Mouse (Mus musculus): ENCODE measurements around the gene Spef1. TPM values are rescaled to one million over a fixed set of nuclear protein-coding genes. Genes with fewer than 3 reads are reported as not detected.

The Spef1 gene
- polyA plus RNA-seq, 1 experiment: 8.2 TPM

- Histone ChIP-seq H3K27me3 (ENCODE audit: control insufficient read depth, insufficient read depth, low read length) (no peaks in the 10 kb centered on the region), H3K36me3 (ENCODE audit: control insufficient read depth, insufficient read depth, low read length) (peaks cover 26% of the 10 kb centered on the region), H3K27ac (ENCODE audit: insufficient read depth, low read depth, low read length) (no peak overlapping the region), H3K4me1 (ENCODE audit: control insufficient read depth, insufficient read depth, insufficient read length, low read length) (no peaks in the 10 kb centered on the region), H3K4me3 (ENCODE audit: low read depth, low read length) (no peak overlapping the region)
- no peak for TF ChIP-seq CTCF (IDR thresholded peaks at IDR 0.05; ENCODE audit: extremely low read depth, insufficient read length, insufficient replicate concordance, low read depth, low read length)
- no peak for TF ChIP-seq POLR2A (IDR thresholded peaks at IDR 0.05; ENCODE audit: low read depth, low read length)
- WGBS: 89% methylated on average over 8 of the region's 8 CpGs
These were observed 38.5 kb downstream of the Spef1 start for GRCm38 (mm10) chr2:131148353-131149253.

- Histone ChIP-seq H3K4me3 (ENCODE audit: low read depth, low read length) (no peak overlapping the region), H3K36me3 (ENCODE audit: control insufficient read depth, insufficient read depth, low read length) (peaks cover 26% of the 10 kb centered on the region), H3K27me3 (ENCODE audit: control insufficient read depth, insufficient read depth, low read length) (no peaks in the 10 kb centered on the region), H3K27ac (ENCODE audit: insufficient read depth, low read depth, low read length) (no peak overlapping the region), H3K4me1 (ENCODE audit: control insufficient read depth, insufficient read depth, insufficient read length, low read length) (peaks cover 7% of the 10 kb centered on the region)
- TF ChIP-seq CTCF (IDR thresholded peaks at IDR 0.05; ENCODE audit: extremely low read depth, insufficient read length, insufficient replicate concordance, low read depth, low read length) (no peak), POLR2A (IDR thresholded peaks at IDR 0.05; ENCODE audit: low read depth, low read length) (no peak)
- 96% methylated on average over 8 of the region's 8 CpGs for WGBS
These were observed 40.1 kb downstream of the Spef1 start for GRCm38 (mm10) chr2:131147043-131147365.

GRCm38 (mm10) chr2:131146193-131147042, 40.7 kb downstream of the Spef1 start:
- peaks cover 7% of the 10 kb centered on the region for H3K4me1 ChIP-seq (ENCODE audit: control insufficient read depth, insufficient read depth, insufficient read length, low read length)
- H3K27me3 ChIP-seq (ENCODE audit: control insufficient read depth, insufficient read depth, low read length): no peaks in the 10 kb centered on the region
- no peak overlapping the region for H3K27ac ChIP-seq (ENCODE audit: insufficient read depth, low read depth, low read length)
- TF ChIP-seq CTCF (IDR thresholded peaks at IDR 0.05; ENCODE audit: extremely low read depth, insufficient read length, insufficient replicate concordance, low read depth, low read length): no peak
- TF ChIP-seq POLR2A (IDR thresholded peaks at IDR 0.05; ENCODE audit: low read depth, low read length): no peak
- H3K36me3 ChIP-seq (ENCODE audit: control insufficient read depth, insufficient read depth, low read length): peaks cover 24% of the 10 kb centered on the region
- 86% methylated on average over 21 of the region's 21 CpGs for WGBS
- H3K4me3 ChIP-seq (ENCODE audit: low read depth, low read length): no peak overlapping the region

GRCm38 (mm10) chr2:131145536-131145935, 41.5 kb downstream of the Spef1 start:
- Histone ChIP-seq H3K27ac (ENCODE audit: insufficient read depth, low read depth, low read length) (no peak overlapping the region), H3K4me1 (ENCODE audit: control insufficient read depth, insufficient read depth, insufficient read length, low read length) (peaks cover 10% of the 10 kb centered on the region), H3K36me3 (ENCODE audit: control insufficient read depth, insufficient read depth, low read length) (peaks cover 22% of the 10 kb centered on the region), H3K27me3 (ENCODE audit: control insufficient read depth, insufficient read depth, low read length) (no peaks in the 10 kb centered on the region), H3K4me3 (ENCODE audit: low read depth, low read length) (no peak overlapping the region)
- TF ChIP-seq POLR2A (IDR thresholded peaks at IDR 0.05; ENCODE audit: low read depth, low read length): no peak
- TF ChIP-seq CTCF (IDR thresholded peaks at IDR 0.05; ENCODE audit: extremely low read depth, insufficient read length, insufficient replicate concordance, low read depth, low read length): no peak
- WGBS: 87% methylated on average over 2 of the region's 2 CpGs

- peaks cover 11% of the 10 kb centered on the region for H3K4me1 ChIP-seq (ENCODE audit: control insufficient read depth, insufficient read depth, insufficient read length, low read length)
- H3K27ac ChIP-seq (ENCODE audit: insufficient read depth, low read depth, low read length): no peak overlapping the region
- H3K4me3 ChIP-seq (ENCODE audit: low read depth, low read length): no peak overlapping the region
- TF ChIP-seq POLR2A (IDR thresholded peaks at IDR 0.05; ENCODE audit: low read depth, low read length): no peak
- no peak for TF ChIP-seq CTCF (IDR thresholded peaks at IDR 0.05; ENCODE audit: extremely low read depth, insufficient read length, insufficient replicate concordance, low read depth, low read length)
- H3K27me3 ChIP-seq (ENCODE audit: control insufficient read depth, insufficient read depth, low read length): no peaks in the 10 kb centered on the region
- H3K36me3 ChIP-seq (ENCODE audit: control insufficient read depth, insufficient read depth, low read length): peaks cover 22% of the 10 kb centered on the region
- 80% methylated on average over 13 of the region's 13 CpGs for WGBS
These were observed 42.0 kb downstream of the Spef1 start for GRCm38 (mm10) chr2:131145121-131145520.

GRCm38 (mm10) chr2:131143007-131143780, 43.9 kb downstream of the Spef1 start:
- H3K4me1 ChIP-seq (ENCODE audit: control insufficient read depth, insufficient read depth, insufficient read length, low read length): peaks cover 18% of the 10 kb centered on the region
- H3K27me3 ChIP-seq (ENCODE audit: control insufficient read depth, insufficient read depth, low read length): no peaks in the 10 kb centered on the region
- peaks cover 12% of the 10 kb centered on the region for H3K36me3 ChIP-seq (ENCODE audit: control insufficient read depth, insufficient read depth, low read length)
- peak overlapping the region; percentile 27 for H3K4me3 ChIP-seq (ENCODE audit: low read depth, low read length)
- TF ChIP-seq CTCF (IDR thresholded peaks at IDR 0.05; ENCODE audit: extremely low read depth, insufficient read length, insufficient replicate concordance, low read depth, low read length): no peak
- TF ChIP-seq POLR2A (IDR thresholded peaks at IDR 0.05; ENCODE audit: low read depth, low read length): no peak
- H3K27ac ChIP-seq (ENCODE audit: insufficient read depth, low read depth, low read length): no peak overlapping the region
- WGBS: 62% methylated on average over 22 of the region's 22 CpGs

Measured in small intestine, adult 2 months (tissue).